Mouse (Mus musculus) megakaryocyte, embryonic 14.5 days (primary cell): Measurements from ENCODE around the gene Aars2.

Experiments
- FLI1 ChIP-seq: IDR thresholded peaks from 2 replicates; pipeline ENCODE4 v1.6.1; 2012; ENCODE audit warnings: low read length, inconsistent platforms, mixed read lengths
- GATA1 ChIP-seq: IDR thresholded peaks from 3 replicates; pipeline ENCODE4 v1.6.1; 2012; ENCODE audit warnings: mixed read lengths, low read length, inconsistent platforms, borderline replicate concordance

DNA sequence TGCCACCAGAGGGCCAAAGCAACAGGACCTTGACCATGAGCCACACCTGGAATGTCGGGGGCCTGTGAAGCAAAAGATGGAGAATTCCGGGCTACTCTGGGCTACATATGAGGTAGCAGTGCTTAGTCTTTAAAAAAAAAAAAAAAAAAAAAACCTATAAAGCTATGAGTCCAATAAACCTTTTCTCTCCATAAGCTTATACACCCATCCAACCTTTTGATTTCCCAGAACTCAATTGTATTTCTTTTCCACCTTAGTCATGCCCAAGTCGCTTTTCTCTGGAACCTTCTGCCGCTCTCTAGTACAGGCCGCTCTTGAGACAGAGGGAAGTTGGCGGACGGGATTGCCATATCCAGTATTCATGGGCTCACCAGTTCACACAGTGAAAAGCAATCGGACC is 32.5 kb upstream of the Aars2 start:
- no peak for TF ChIP-seq GATA1
- TF ChIP-seq FLI1 = no peak
